Mouse (Mus musculus) cerebellum, adult 11 months (tissue): ENCODE measurements around the gene Ptpa.

Experiments
- DNase-seq: peaks from one replicate; pipeline ENCODE4 v3.0.0; 2022

The Ptpa gene

DNA sequence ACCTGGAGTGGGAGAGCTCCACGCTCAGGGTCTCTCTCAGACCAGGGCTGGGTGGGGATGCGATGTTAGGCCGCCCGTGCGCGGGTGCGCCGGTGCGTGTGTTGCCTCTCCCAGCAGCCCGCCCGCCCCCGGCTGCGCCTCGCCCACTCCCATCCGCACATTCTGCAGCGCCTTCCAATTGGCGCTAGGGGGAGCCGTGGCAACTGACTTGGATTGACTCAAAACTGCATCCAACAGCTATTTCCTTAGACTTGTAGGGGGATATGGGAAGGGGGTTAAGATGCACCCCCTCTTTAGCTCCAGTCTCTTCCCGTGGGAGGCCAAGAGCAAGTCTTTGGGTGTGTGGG, 53.9 kb downstream of the Ptpa start:
- peak; percentile 65 for DNase-seq

GRCm38 (mm10) chr2:30470143-30470946, 54.5 kb downstream of the Ptpa start:
- DNase-seq: peak; percentile 55

GRCm38 (mm10) chr2:30471051-30471450, 55.2 kb downstream of the Ptpa start:
- DNase-seq: no peak

DNA sequence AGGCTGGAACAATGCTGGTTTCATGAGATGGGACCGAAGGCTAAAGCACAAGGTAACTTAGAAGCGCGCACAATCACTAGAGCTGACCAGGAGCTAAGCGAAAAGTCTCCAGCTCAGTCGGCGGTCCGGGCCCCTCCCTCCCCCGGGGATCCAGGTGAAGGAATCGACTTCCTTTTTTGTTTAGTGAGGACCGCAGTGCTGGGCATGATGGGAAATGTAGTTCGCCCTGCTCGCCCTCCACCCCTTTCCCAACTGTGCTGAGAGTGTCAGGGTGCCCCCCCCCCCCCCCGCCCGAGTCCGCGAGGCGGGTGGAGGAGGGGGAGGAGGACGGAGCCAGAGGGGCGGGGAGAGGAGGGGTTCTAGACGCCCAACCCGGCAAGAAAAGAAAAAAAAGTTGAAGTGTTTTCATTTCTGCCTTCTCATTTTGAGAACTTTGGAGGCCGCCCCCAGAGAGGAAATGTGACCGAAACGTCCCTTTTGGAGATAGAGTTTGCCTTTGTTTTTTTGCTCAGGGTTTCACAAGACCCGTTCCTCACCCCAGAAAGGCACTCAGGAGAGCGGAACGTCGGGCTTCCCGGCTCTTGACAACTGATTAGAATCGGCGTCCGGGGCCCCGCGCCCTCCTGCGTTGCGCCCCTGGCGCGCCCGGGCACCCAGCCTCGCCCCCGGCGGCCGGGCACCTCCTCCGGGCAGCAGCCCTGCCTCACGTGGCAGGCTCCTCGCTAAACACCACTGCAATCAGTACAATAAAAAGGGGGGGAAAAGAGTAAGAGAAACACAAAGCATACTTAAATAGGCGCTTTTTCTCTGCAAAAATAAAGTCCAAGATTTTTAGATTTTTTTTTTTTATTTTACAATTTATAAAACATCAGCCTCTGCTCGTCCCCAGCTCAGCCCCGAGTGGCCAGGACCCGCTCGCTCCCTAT, 56.2 kb downstream of the Ptpa start:
- no peak for DNase-seq

DNA sequence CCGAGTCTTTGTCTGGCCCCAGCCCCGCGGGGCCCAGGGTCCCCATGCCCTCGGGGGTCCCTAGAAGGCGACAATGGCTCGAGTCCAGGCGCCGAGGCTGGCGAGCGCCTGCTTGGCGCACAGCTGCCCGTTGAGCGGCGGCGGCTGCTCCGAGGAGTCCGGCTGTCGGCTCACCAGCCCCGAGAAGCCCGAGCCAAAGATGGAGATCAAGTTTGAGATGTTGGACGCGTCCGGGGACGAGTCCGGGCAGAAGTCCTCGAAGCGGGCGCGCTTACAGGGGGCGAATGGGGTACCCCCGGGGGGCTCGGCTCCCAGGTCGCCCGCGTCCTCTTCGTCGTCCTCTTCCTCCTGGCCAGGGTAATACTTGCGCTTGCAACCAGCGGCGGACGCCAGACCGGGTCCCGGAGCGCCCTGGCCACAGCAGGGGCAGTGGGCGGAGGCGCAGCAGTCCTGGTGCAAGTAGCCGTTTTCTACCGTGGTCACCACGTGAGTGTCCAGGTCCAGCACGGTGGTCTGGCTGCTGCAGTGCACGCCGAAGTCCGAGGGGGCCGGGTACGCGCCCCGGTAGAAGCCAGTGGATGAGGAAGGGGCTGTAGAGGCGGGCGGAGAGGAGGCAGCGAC, 57.0 kb downstream of the Ptpa start:
- no peak for DNase-seq

- no peak for DNase-seq
These were observed 57.7 kb downstream of the Ptpa start for GRCm38 (mm10) chr2:30473431-30474031.

GRCm38 (mm10) chr2:30474039-30474438, 58.2 kb downstream of the Ptpa start, which contains the start of gene Ier5l:
TSS of gene Ier5l (minus strand) at chr2:30474219.
- DNase-seq: peak; percentile 57

- DNase-seq: no peak
These were observed 58.9 kb downstream of the Ptpa start for GRCm38 (mm10) chr2:30474776-30475175.

DNA sequence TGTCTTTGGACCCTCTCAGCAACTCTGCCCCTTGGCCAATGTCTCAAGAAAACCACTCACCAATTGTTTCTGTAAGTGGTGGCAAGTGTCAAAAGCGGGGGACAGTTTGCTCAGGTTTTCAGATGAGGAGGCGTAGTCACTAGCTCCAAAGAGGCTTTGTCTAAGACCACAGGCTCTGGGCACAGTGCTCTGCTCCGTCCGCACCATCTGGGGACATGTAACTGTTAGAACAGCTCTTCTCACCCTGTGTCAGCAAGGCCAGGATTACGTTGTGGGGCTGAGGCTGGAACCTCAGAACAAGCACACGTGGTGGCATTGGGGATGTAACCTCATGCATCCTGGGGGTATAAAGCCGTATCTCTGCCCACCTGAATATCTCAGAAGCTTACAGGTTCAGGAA, 59.6 kb downstream of the Ptpa start:
- no peak for DNase-seq

GRCm38 (mm10) chr2:30476241-30476640, 60.4 kb downstream of the Ptpa start:
- no peak for DNase-seq

- DNase-seq: no peak
These were observed 62.7 kb downstream of the Ptpa start for GRCm38 (mm10) chr2:30478526-30478925.

DNA sequence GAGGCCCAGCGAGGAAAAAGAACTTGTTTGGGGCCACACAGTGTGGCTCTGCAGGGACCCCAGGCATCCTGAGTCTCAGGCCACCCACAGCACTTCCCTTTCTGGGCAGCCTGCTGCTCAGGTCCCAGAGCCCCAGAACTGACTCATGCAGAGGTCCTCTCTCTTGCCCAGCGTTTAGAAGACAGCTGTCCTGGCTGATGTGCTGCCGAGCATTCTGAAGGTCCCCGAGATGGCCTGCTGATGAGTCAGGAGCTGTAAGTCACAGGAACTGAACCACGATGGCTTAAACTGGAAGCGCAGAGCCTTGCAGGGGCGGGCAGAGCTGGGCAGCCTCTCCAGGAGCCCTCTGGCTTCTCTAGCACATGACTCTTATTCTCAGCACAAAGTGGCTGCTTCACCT, 71.8 kb downstream of the Ptpa start:
- no peak for DNase-seq

GRCm38 (mm10) chr2:30490384-30490783, 74.5 kb downstream of the Ptpa start:
- DNase-seq: no peak

GRCm38 (mm10) chr2:30495000-30495908, 79.4 kb downstream of the Ptpa start:
- no peak for DNase-seq

DNA sequence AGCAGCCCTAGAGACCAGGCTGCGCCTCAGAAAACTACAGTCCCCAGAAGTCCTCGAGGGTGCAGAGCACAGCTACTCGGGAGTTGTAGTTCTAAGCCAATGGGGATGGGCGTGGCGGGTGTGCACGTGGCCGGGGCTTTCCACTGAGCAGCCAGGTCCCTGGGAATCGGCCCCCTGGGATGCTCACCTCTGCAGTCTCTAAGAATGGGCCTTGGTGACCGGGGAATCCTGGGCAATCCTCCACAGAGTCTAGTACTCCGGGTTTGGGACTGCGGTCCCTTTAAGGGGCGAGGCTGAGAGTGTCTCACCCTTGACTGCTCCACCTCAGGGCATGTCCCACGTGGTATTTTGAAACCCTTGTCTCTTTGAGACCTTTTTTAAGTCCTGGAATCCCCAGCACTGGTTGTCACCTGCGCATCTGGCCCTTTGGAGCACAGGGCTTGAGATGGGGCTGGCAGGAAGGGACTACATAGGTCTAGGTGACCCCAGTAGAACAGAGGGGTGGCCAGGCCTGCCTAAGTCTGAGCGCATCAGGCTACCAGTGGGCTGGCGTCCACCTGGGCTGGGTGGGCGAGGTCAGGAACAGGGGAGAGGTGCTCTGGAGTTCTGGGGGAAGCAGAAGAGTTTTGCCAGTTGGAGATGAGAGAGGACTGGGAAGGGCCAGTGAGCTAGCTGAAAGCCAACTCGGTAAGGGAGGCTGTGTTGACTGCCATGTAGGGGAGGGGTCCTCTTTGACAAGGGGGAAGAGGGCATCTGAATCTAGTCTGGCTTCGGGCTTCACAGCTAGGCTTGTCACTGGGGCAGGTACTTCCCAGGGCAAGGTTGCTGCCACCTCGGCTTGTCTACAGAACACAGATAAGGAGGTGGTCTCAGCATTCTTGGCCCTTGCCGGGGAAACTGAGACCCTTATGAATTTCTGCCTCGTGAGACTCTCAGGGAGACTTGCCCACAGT, 80.3 kb downstream of the Ptpa start:
- peak; percentile 45 for DNase-seq
